Mouse (Mus musculus) heart, adult 8-10 months (tissue): Measurements from ENCODE around the gene Cd300lf. TPM values are rescaled to one million over a fixed set of nuclear protein-coding genes. Genes with fewer than 3 reads are reported as not detected.

ENCODE experiments used
- DNase-seq: peaks from one replicate; pipeline ENCODE4 v3.0.0; 2022; ENCODE audit warnings: low spot score
- total RNA-seq, 4 experiments: library from RNA; stranded (reverse); gene quantifications; 2 replicates each; pipeline ENCODE4 v1.2.4; 2022

Cd300lf gene
- total RNA-seq, 4 experiments from 2014 or later = 0.13 to 0.89 (median 0.22) TPM; not detected in 1

GRCm38 (mm10) chr11:115106638-115107037 lies 27.2 kb downstream of the Cd300lf start:
- DNase-seq = no peak

- no peak for DNase-seq
Measured at GRCm38 (mm10) chr11:115104769-115105563, 28.8 kb downstream of the Cd300lf start.

- no peak for DNase-seq
Measured at GRCm38 (mm10) chr11:115103470-115104413, 30.1 kb downstream of the Cd300lf start.

- no peak for DNase-seq
Measured at GRCm38 (mm10) chr11:115102116-115102515, 31.7 kb downstream of the Cd300lf start.

GRCm38 (mm10) chr11:115101615-115102051 lies 32.2 kb downstream of the Cd300lf start:
- no peak for DNase-seq

- DNase-seq = no peak
Measured at GRCm38 (mm10) chr11:115100741-115101140, 33.1 kb downstream of the Cd300lf start.

GRCm38 (mm10) chr11:115100032-115100621 lies 33.7 kb downstream of the Cd300lf start:
- DNase-seq = no peak

GRCm38 (mm10) chr11:115099241-115099840 lies 34.5 kb downstream of the Cd300lf start:
- no peak for DNase-seq

GRCm38 (mm10) chr11:115098203-115098932 lies 35.4 kb downstream of the Cd300lf start:
- peak; percentile 4 for DNase-seq

GRCm38 (mm10) chr11:115092140-115092539 lies 41.7 kb downstream of the Cd300lf start:
- no peak for DNase-seq

- no peak for DNase-seq
Measured at GRCm38 (mm10) chr11:115091362-115091901, 42.4 kb downstream of the Cd300lf start, which contains the start of gene Rab37. TSS of gene Rab37 (plus strand) at chr11:115091431.

GRCm38 (mm10) chr11:115089853-115090252 lies 43.9 kb downstream of the Cd300lf start:
- no peak for DNase-seq

GRCm38 (mm10) chr11:115086213-115086612 lies 47.6 kb downstream of the Cd300lf start:
- DNase-seq = no peak

- DNase-seq = no peak
Measured at GRCm38 (mm10) chr11:115085064-115085463, 48.7 kb downstream of the Cd300lf start.

- no peak for DNase-seq
Measured at GRCm38 (mm10) chr11:115084595-115084994, 49.2 kb downstream of the Cd300lf start.

- peak; percentile 55 for DNase-seq
Measured at GRCm38 (mm10) chr11:115083376-115084139, 50.2 kb downstream of the Cd300lf start.

GRCm38 (mm10) chr11:115082196-115082595 lies 51.6 kb downstream of the Cd300lf start:
- DNase-seq = no peak

GRCm38 (mm10) chr11:115081373-115081772 lies 52.4 kb downstream of the Cd300lf start:
- no peak for DNase-seq

- DNase-seq = peak; percentile 43
Measured at GRCm38 (mm10) chr11:115080886-115081285, 52.9 kb downstream of the Cd300lf start.

- no peak for DNase-seq
Measured at GRCm38 (mm10) chr11:115078680-115079079, 55.1 kb downstream of the Cd300lf start.
